Mouse (Mus musculus) lung, embryonic 16.5 days (tissue): Measurements from ENCODE around the gene Ipp. TPM values are rescaled to one million over a fixed set of nuclear protein-coding genes. Genes with fewer than 3 reads are reported as not detected.

Source experiments
- ATAC-seq: fragments of 200-750 bp; cut with Nextera tagmentation; 2 replicates; pipeline ENCODE4 v1.8.0; 2017; ENCODE audit warnings: low read depth, mild to moderate bottlenecking, moderate library complexity
- H3K27ac ChIP-seq: fragments of 300-500 bp; sonication (generic); 2 replicates; pipeline ENCODE4 v1.5.1; 2014; ENCODE audit warnings: mild to moderate bottlenecking, control low read depth, low read length
- H3K27me3 ChIP-seq: fragments of 300-500 bp; sonication (generic); 2 replicates; pipeline ENCODE4 v1.6.1; 2014; ENCODE audit warnings: low read depth, low read length, mixed read lengths; ENCODE audit not compliant: control insufficient read depth, insufficient read depth
- H3K36me3 ChIP-seq: fragments of 300-500 bp; sonication (generic); 2 replicates; pipeline ENCODE4 v1.6.1; 2014; ENCODE audit warnings: low read length; ENCODE audit not compliant: control insufficient read depth, insufficient read depth
- H3K4me1 ChIP-seq: fragments of 300-500 bp; sonication (generic); replicated peaks from 2 replicates; pipeline ENCODE4 v1.6.1; 2014; ENCODE audit warnings: low read length, mixed read lengths; ENCODE audit not compliant: control insufficient read depth, insufficient read depth
- H3K4me2 ChIP-seq: fragments of 300-500 bp; sonication (generic); 2 replicates; pipeline ENCODE4 v1.6.1; 2014; ENCODE audit warnings: low read depth, low read length, control low read depth
- H3K4me3 ChIP-seq: fragments of 300-500 bp; sonication (generic); 2 replicates; pipeline ENCODE4 v1.5.1; 2014; ENCODE audit warnings: mild to moderate bottlenecking, low read length, control low read depth
- H3K9ac ChIP-seq: fragments of 300-500 bp; sonication (generic); 2 replicates; pipeline ENCODE4 v1.6.1; 2014; ENCODE audit warnings: low read length, control low read depth
- H3K9me3 ChIP-seq: fragments of 300-500 bp; sonication (generic); 2 replicates; pipeline ENCODE4 v1.6.1; 2016; ENCODE audit warnings: low read length; ENCODE audit not compliant: control insufficient read depth
- WGBS: fragments of 180-500 bp; shearing (Covaris S2); extraction: QIAGEN DNeasy Blood & Tissue Kit; methylation state at CpG from one replicate; pipeline ENCODE4 v1.1.7; 2014; 5-methylcytosine and 5-hydroxymethylcytosine counted together
- polyA plus RNA-seq: library from polyadenylated mRNA; unstranded; fragments of >200 nt; fragmentation: Nextera tagmentation; extraction: Ambion mirVana; gene quantifications from 2 replicates; pipeline ENCODE4 v1.2.1, GENCODE M21; 2015

Gene Ipp
- polyA plus RNA-seq, 1 experiment from 2014 or later, result 14.1 TPM

DNA sequence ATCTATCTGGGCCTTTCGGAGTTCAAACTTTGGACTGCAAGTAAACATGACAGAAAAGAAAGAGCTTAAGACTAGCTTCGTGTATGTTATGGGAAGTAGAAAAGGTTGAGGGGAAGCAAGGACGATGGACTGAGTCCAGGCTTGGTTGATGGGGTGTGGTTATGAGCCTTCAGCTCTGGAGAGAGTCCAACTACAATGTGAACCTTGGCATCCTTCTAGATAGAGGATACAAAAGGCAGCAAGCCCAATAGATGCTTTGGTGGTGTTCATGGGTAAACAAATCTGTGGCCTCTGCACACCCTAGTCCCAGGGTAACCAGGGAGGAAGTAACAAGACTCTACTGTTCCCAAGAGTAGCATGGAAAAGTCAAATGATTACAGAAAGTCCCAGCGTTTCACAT is 14.9 kb upstream of the Ipp start:
- peak; percentile 58 for ATAC-seq
- no peaks in the 10 kb centered on the region for H3K27me3 ChIP-seq
- peaks cover 6% of the 10 kb centered on the region; the same call in 1 of the 2 replicates for H3K9me3 ChIP-seq
- no peak overlapping the region for H3K9ac ChIP-seq
- no peaks in the 10 kb centered on the region for H3K36me3 ChIP-seq
- peaks cover 18% of the 10 kb centered on the region for H3K4me1 ChIP-seq
- WGBS, result 40% methylated on average over 4 of the region's 4 CpGs
- 0 out of 2 replicates have a peak overlapping the region, but pooled peaks have one; percentile 23 for H3K4me2 ChIP-seq
- peak overlapping the region; percentile 51 for H3K27ac ChIP-seq
- H3K4me3 ChIP-seq, result no peak overlapping the region

- no peak for ATAC-seq
- Histone ChIP-seq H3K27me3 (no peaks in the 10 kb centered on the region), H3K36me3 (no peaks in the 10 kb centered on the region), H3K9me3 (peaks cover 6% of the 10 kb centered on the region; the same call in 1 of the 2 replicates), H3K4me2 (no peak overlapping the region), H3K9ac (no peak overlapping the region), H3K27ac (no peak overlapping the region), H3K4me3 (no peak overlapping the region), H3K4me1 (peaks cover 18% of the 10 kb centered on the region)
- 70% methylated on average over 5 of the region's 5 CpGs for WGBS
Measured at GRCm38 (mm10) chr4:116493646-116494045, 13.7 kb upstream of the Ipp start.

GRCm38 (mm10) chr4:116499978-116500377 is 7.4 kb upstream of the Ipp start:
- 0 out of 2 replicates have a peak overlapping the region, but pooled peaks have one; percentile 20 for H3K9ac ChIP-seq
- ATAC-seq, result no peak
- no peak overlapping the region for H3K27ac ChIP-seq
- no peak overlapping the region for H3K4me3 ChIP-seq
- WGBS, result 63% methylated on average over 3 of the region's 3 CpGs
- no peaks in the 10 kb centered on the region for H3K27me3 ChIP-seq
- H3K4me1 ChIP-seq, result no peaks in the 10 kb centered on the region
- no peak overlapping the region for H3K4me2 ChIP-seq
- H3K9me3 ChIP-seq, result no peaks in the 10 kb centered on the region
- no peaks in the 10 kb centered on the region for H3K36me3 ChIP-seq

GRCm38 (mm10) chr4:116506886-116507424 is 394 bp upstream of the Ipp start:
- no peaks in the 10 kb centered on the region for H3K27me3 ChIP-seq
- ATAC-seq, result peak; percentile 2; the same call in 1 of the 2 replicates
- WGBS, result 23% methylated on average over 11 of the region's 11 CpGs

GRCm38 (mm10) chr4:116531109-116531508 is 23.8 kb downstream of the Ipp start:
- H3K4me1 ChIP-seq, result no peaks in the 10 kb centered on the region
- peaks cover 6% of the 10 kb centered on the region; the same call in 1 of the 2 replicates for H3K36me3 ChIP-seq

More at GRCm38 (mm10) chr4:116506886-116507424, 394 bp upstream of the Ipp start:
- Histone ChIP-seq H3K4me1 (peaks cover 2% of the 10 kb centered on the region; the same call in 1 of the 2 replicates), H3K4me3 (peak overlapping the region; percentile 74), H3K4me2 (peak overlapping the region; percentile 75), H3K36me3 (no peaks in the 10 kb centered on the region), H3K9me3 (no peaks in the 10 kb centered on the region), H3K27ac (no peak overlapping the region; the same call in 1 of the 2 replicates), H3K9ac (peak overlapping the region; percentile 87)

GRCm38 (mm10) chr4:116536351-116536750 is 29.0 kb downstream of the Ipp start:
- Histone ChIP-seq H3K27me3 (no peaks in the 10 kb centered on the region), H3K36me3 (no peaks in the 10 kb centered on the region), H3K9ac (no peak overlapping the region), H3K4me2 (no peak overlapping the region), H3K4me1 (no peaks in the 10 kb centered on the region), H3K4me3 (no peak overlapping the region), H3K27ac (no peak overlapping the region), H3K9me3 (no peaks in the 10 kb centered on the region)
- ATAC-seq, result no peak

More at GRCm38 (mm10) chr4:116531109-116531508, 23.8 kb downstream of the Ipp start:
- H3K27ac ChIP-seq, result no peak overlapping the region
- no peak for ATAC-seq
- 61% methylated on average over 2 of the region's 2 CpGs for WGBS
- no peaks in the 10 kb centered on the region for H3K9me3 ChIP-seq
- no peak overlapping the region for H3K4me2 ChIP-seq
- no peaks in the 10 kb centered on the region for H3K27me3 ChIP-seq
- H3K4me3 ChIP-seq, result no peak overlapping the region
- no peak overlapping the region for H3K9ac ChIP-seq

GRCm38 (mm10) chr4:116537737-116538136 is 30.4 kb downstream of the Ipp start:
- no peaks in the 10 kb centered on the region for H3K36me3 ChIP-seq
- no peaks in the 10 kb centered on the region for H3K4me1 ChIP-seq
- no peaks in the 10 kb centered on the region for H3K27me3 ChIP-seq
- no peak overlapping the region for H3K4me2 ChIP-seq
- H3K9ac ChIP-seq, result no peak overlapping the region
- H3K27ac ChIP-seq, result no peak overlapping the region
- H3K4me3 ChIP-seq, result no peak overlapping the region
- ATAC-seq, result no peak
- H3K9me3 ChIP-seq, result no peaks in the 10 kb centered on the region
- 85% methylated on average over 3 of the region's 3 CpGs for WGBS

GRCm38 (mm10) chr4:116550432-116550831 is 43.1 kb downstream of the Ipp start:
- Histone ChIP-seq H3K4me3 (no peak overlapping the region), H3K27ac (no peak overlapping the region), H3K9me3 (no peaks in the 10 kb centered on the region), H3K27me3 (no peaks in the 10 kb centered on the region), H3K4me2 (no peak overlapping the region), H3K9ac (no peak overlapping the region), H3K4me1 (no peaks in the 10 kb centered on the region), H3K36me3 (peaks cover 4% of the 10 kb centered on the region; the same call in 1 of the 2 replicates)
- 80% methylated on average over 1 of the region's 1 CpGs for WGBS
- no peak for ATAC-seq

DNA sequence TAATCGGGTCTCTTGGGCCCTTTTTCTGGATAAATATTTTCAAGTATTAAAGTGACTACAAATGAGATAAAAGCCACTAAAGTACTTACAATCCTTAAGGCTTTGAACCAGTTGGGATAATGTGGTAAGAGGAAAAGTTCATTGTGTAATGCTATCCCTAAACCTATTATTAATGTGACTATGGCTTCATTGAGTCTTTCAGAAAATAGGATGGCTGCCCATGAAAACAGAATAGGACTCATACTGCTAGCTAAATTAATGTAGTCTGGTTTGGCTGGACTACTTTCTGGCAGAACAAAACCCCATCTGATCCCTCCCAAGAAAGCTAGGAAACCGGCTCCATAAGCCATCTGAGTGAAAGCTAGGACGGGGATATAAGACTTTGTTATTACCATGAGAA is 45.7 kb downstream of the Ipp start:
- Histone ChIP-seq H3K36me3 (peaks cover 4% of the 10 kb centered on the region; the same call in 1 of the 2 replicates), H3K4me2 (no peak overlapping the region), H3K9ac (no peak overlapping the region), H3K27ac (no peak overlapping the region), H3K9me3 (no peaks in the 10 kb centered on the region), H3K27me3 (no peaks in the 10 kb centered on the region), H3K4me1 (no peaks in the 10 kb centered on the region), H3K4me3 (no peak overlapping the region)
- ATAC-seq, result no peak
- WGBS, result 85% methylated on average over 3 of the region's 3 CpGs
